Mouse (Mus musculus): ENCODE measurements around the gene Tmem234. TPM values are rescaled to one million over a fixed set of nuclear protein-coding genes. Genes with fewer than 3 reads are reported as not detected.
A peak's percentile ranks its signal among the peaks of the same experiment; 100 is the strongest.
"Not testable (repeated sequence)": the region's sequence is repeated elsewhere in the genome, so short reads cannot be mapped to it uniquely, and the experiment has no call there.

Tmem234 gene
- 100 to 1,000 TPM in 1 of 2 experiments, 10 to 100 TPM in 1; 99.9 to 102 TPM for total RNA-seq (2021)

DNA sequence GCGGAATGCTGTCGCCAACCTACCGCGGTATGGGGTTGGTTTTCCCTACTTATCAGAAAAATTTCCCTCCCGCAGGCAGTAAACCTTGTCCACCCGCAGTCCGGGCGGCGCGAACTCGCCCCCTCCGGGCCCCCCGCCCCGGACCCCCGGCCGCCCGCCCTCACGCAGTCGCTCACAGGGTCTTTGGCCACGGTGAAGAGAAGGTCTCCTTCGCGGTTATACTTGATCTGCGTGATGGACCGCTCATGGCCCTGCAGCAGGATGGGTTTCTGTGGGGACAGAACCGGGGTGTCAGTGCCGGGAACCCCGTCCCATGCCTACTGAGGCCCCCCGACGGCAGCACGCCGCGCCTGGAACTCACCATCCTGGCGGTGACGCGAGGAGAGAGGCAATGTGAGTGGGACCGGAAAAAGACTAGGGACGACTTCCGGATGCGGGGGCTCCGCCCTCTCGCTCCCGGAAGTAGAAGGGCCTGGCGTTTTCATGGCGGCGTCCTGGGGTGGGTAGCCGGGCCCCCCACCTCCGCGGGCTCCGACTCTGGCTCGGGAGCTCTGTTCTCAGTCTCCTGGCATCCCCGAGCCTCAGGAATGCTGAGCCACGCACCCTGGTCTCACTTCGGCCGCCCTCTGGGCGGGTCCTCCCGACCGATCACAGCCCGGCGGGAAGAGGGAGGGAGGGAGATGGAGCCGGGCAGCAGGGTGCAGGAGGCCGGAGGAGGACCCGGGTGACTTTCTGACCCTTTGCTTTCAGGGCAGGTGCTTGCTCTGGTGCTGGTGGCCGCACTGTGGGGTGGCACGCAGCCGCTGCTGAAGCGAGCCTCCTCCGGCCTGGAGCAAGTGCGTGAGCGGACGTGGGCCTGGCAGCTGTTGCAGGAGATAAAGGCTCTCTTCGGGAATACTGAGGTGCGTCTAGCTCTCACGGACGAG lies at the start of gene Tmem234, which contains the start of gene Eif3i:
Gene Tmem234, plus strand, starts transcription at position 436 of the 926 bp plus-strand sequence.
Gene Eif3i, minus strand, starts transcription at position 416 of the 926 bp plus-strand sequence.
- peak; percentile 79 for DNase-seq
- intact Hi-C loops (cut with DNase I) = loop anchor here (5.0 to 10.0 kb wide), 2 partner anchors 53 to 86 kb away; partner anchors contain the start of gene Marcksl1

DNA sequence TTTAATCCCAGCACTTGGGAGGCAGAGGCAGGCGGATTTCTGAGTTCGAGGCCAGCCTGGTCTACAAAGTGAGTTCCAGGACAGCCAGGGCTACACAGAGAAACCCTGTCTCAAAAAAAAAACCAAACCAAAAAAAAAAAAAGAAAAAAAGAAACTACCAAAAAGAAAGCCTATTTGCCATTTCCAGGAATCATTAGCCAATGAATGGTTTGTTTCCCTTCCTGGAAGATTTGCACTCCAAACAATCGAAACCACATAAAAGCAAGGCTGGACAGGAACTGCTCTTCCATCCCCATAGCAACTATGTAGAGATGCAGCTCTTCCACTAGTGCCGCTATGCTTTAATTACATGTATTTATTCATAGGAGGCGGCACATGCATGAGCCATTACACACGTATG lies 46.0 kb upstream of the Tmem234 start:
- DNase-seq; intact Hi-C loops (cut with DNase I): not testable (repeated sequence)

DNA sequence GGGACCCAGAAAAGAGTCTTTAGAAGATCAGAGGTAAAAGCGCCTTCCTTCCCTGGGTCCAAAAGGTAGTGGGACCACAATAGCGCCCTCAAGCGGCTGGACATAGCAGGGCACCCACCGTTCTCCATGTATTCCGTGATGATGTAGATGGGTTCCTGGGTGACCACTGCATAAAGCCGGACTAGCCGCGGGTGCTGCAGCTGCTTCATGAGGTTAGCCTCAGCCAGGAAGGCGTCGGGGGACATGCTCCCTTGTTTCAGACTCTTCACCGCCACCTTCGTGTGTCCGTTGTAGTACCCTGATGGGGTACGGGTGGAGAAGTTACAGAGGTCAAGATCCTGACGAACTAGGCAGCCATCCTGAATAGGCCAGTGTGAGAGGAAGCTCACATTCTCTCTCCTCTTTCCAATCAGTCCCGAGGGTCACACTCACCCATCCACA lies 45.0 kb upstream of the Tmem234 start:
- intact Hi-C loops (cut with DNase I) = no loop called here
- DNase-seq = peak; percentile 52

GRCm38 (mm10) chr4:129555862-129556531 lies 44.5 kb upstream of the Tmem234 start:
- DNase-seq = no peak
- intact Hi-C loops (cut with DNase I) = no loop called here

DNA sequence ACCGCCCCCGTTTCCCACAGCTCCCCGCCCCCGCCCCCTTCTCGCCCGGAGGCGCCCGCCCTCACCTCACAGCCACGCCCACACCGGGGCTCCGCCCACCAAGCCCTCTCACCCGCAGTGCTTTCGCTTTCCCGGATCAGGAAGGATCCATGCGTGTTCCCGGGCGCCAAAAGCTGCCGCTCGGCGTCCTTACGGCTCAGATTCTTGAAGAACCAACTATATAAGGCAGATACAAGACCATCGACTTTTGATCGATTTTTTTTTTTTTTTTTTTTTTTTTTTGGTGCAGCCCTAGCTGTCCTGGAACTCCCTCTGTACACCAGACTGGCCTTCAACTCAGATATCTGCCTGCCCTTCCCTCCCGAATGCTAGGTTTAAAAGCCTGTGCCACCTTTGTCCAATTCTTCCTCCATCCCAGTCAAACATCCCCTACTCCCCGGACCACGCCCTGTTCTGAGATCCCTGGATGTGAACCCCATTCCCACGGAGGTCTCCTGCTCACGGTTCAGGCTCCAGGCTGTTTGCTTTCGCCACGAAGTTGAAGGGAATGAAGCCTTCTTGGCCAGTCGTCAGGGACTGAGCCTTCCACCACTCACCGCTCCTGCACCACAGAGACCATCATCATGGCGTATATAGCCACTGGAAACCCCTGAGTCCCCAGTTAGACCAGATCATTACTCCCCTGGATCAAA lies 43.8 kb upstream of the Tmem234 start:
- peak; percentile 91 for DNase-seq
- intact Hi-C loops (cut with DNase I) = no loop called here

- DNase-seq = no peak
- intact Hi-C loops (cut with DNase I) = no loop called here
These were observed 43.1 kb upstream of the Tmem234 start for GRCm38 (mm10) chr4:129557256-129557808.

GRCm38 (mm10) chr4:129558321-129558955 lies 42.0 kb upstream of the Tmem234 start:
- intact Hi-C loops (cut with DNase I) = no loop called here
- DNase-seq = no peak

GRCm38 (mm10) chr4:129561184-129561583 lies 39.3 kb upstream of the Tmem234 start:
- intact Hi-C loops (cut with DNase I) = no loop called here
- no peak for DNase-seq

DNA sequence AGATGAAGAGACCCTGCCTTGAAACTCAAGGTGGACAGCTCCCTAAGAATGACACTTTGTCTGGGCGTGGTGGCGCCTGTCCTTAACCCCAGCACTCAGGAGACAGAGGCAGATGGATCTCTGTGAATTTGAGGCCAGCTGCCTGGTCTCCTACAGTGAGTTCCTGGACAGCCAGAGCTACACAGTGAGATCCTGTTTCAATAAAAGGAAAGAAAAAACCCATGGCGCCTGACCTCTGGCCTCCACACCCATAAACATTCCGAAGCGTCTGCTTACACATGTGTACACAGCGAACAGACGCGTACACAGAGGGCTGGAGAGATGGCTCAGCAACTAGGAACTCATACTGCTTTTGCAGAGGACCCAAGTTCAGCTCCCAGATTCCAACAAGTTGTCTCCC lies 36.8 kb upstream of the Tmem234 start:
- no peak for DNase-seq
- intact Hi-C loops (cut with DNase I) = no loop called here

DNA sequence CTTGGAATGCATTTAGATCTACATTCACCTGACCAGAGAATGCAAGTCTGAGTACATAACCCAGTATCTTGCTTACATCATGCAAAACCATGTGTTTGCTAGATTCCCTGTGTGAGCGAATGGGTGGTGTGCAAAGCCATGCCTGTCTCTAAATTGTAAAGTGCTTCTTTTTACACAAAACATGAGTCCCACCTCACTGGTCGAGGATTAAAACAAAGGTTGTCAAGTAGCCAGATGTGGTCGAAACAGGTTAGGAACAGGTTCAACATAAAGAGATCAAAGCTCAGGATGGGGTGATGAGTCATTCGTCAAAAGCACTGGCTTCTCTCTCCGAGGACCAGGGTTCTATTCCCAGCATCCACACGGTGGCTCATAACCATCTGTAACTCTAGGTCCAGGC lies 35.3 kb upstream of the Tmem234 start:
- intact Hi-C loops (cut with DNase I) = no loop called here
- no peak for DNase-seq

- intact Hi-C loops (cut with DNase I) = no loop called here
- no peak for DNase-seq
These were observed 32.1 kb upstream of the Tmem234 start for GRCm38 (mm10) chr4:129568366-129568765.

DNA sequence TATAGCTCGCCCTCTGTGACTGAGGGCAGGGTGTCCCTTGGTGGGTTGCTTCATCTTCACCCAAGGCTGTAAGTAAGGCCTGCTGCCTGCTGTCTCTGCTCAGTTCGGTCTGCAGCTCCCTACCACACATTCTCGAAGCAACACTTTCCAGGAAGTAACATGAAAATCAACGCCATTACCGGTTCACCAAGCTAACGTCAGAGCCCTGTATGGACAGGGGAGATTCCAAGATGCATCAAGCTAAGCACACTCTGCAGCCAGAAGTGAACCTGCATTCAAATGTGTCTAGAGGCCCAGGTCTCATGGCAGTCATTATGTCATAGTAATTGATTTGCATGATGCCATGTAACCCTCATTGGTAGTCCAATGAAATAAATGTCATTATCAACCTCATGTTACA lies 30.4 kb upstream of the Tmem234 start:
- no peak for DNase-seq
- intact Hi-C loops (cut with DNase I) = no loop called here

GRCm38 (mm10) chr4:129571551-129572084 lies 28.9 kb upstream of the Tmem234 start:
- no peak for DNase-seq
- intact Hi-C loops (cut with DNase I) = no loop called here

GRCm38 (mm10) chr4:129572236-129573092 lies 28.0 kb upstream of the Tmem234 start:
- intact Hi-C loops (cut with DNase I) = no loop called here
- DNase-seq = no peak

- intact Hi-C loops (cut with DNase I) = no loop called here
- DNase-seq = no peak
These were observed 27.4 kb upstream of the Tmem234 start for GRCm38 (mm10) chr4:129573093-129573370.

DNA sequence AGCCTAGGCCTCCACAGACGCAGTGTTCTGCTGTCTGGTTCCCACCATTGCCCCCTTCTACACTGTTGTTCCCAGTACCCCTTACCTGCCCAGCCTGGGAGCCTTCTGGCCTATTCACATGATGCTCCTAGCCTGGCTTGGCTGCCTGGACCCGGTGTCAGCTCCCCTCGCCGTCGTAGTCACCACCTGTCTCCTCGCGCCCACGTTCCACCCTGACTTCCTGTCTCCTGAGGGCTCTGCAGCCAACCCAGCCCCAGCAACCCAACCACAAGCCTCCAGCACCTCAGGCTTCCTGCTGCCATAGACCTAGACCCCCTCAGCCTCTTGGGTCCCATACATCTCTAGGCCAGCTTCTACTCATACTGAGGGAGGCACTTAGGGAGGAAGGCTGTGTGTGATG lies 27.0 kb upstream of the Tmem234 start, which contains the start of gene Lck:
Gene Lck, minus strand, starts transcription at position 212 of the 400 bp plus-strand sequence.
- DNase-seq = no peak
- intact Hi-C loops (cut with DNase I) = no loop called here

DNA sequence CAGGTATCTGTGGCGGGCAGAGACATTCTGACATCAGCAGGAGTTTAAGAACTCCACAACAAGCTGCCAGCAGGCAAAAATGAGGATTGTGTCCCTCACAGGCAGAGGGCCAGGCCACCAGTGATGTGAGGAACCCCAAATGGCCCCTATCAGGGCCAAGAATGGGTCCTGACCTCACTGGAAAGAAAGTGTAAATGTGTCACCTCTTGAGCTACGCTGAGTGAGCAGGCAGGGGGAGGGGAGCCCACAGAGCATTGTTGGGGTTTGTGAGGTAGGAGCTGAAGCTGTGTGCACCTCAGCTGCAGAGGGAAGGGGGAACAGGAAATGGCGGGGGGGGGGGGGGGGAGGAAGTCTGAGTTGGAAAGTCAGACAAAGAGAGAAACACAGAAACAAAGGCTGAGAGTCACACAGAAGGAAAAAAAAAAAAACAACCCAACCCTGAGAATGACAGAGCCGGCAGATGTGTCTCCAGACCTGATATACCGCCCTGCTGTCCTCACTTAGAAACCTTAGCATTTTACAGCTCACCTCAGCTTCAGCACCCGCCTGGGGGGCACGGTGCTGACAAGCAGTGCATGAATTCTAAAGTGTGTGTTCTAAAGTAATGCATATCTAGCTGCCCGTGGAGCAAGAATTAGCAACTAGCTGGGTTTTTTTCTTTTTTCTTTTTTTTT lies 25.2 kb upstream of the Tmem234 start:
- intact Hi-C loops (cut with DNase I) = no loop called here
- no peak for DNase-seq

- intact Hi-C loops (cut with DNase I) = no loop called here
- DNase-seq = peak; percentile 81
These were observed 23.5 kb upstream of the Tmem234 start for GRCm38 (mm10) chr4:129576863-129577491.

Data from left cerebral cortex, postnatal 4 days (tissue).